Mouse (Mus musculus) left cerebral cortex, postnatal 14 days (tissue): Measurements from ENCODE around the gene Cox6b2. TPM values are rescaled to one million over a fixed set of nuclear protein-coding genes. Genes with fewer than 3 reads are reported as not detected.

Experiments
- DNase-seq, 2 experiments: peaks; one replicate each; pipeline ENCODE4 v3.0.0; 2021 to 2022; ENCODE audit warnings: low spot score in 2 of 2, mixed read lengths in 1 of 2
- intact Hi-C: fragments of 180-260 bp; cut with DNase I; formaldehyde crosslinking; loops from one replicate; pipeline ENCODE4 v1.15.1; 2025
- total RNA-seq, 2 experiments: library from RNA; stranded (reverse); gene quantifications; 2 replicates each; pipeline ENCODE4 v1.2.3; 2021

Gene Cox6b2
- total RNA-seq, 2 experiments from 2014 or later = 5.1 to 5.7 TPM

DNA sequence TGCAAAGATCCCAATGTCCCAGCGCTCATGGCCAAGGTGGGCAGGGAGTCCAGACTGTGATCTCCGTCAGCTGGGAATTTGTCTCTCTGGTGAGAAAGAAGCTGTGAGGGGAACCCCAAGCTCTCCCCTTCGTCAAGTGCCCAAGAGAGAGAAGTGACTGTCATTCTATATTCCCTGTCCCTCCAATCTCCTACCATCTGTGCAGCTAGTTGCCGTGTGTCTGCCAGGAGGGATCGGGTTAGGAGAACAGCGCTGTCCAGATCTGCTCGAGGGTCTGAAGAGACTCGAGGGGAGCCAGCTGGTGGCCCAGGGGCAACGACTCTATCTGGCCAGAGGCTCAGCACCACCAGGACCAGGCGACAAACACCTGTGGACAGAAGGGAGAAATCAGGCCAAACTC, 23.2 kb upstream of the Cox6b2 start:
- no peak for DNase-seq
- intact Hi-C loops = no loop called here

DNA sequence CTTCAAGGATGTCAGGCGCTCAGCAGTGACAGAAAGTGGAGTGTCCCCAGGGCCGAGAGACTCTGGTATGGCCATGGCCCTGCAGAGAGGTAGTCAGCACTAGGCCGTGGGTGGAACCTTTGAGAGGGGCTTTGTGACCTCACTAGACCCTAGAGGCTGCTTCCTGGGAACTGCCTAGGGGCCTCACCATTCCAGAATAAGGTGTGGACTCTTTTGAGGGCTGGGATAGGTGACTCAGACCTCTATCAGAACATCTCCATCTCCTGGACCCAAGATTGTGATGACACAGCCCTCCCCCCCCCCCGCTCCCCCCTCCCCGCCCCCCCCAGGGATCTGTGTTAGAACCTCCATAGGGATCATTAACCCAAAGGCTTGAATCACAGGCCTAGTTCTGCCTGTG, 18.3 kb upstream of the Cox6b2 start, which contains the start of gene Fam71e2:
Gene Fam71e2 (minus strand): TSS at position 101 of the 400 bp plus-strand sequence.
- no peak for DNase-seq
- intact Hi-C loops = no loop called here

DNA sequence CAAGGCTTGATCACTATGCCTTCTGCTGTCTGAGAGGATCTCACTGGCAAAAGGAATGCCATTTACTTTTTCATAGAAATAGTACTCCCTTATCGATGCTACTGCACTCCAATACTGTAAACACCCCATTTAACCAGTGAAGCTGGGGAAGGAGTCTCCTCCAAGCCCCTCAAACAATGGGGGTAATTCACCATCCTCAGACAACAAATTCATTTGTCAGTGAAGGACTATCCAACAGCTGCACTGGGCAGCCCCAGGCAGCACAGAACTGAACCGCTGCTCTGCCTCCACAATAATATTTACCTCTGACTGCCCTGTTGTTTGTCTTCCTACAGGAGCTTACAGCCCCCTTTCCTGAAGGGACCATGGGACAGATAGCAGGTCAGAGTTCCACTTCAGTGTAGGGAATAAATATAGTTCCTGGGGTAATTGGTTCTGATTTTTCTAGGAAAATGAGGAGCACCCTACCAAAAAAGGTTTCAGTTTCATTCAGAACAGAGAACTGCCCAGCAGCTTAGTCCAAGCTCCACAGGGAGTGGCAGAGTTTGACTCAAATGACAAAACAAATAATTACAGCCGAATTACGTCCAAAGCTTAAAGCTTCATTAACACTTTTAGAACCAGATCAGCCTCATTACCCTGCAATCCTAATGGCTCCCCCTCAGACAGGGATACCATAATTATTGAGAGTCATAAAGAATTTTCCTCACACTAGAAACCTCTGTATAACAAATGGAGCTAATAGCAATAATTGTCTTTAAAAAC, 12.2 kb upstream of the Cox6b2 start:
- DNase-seq = no peak
- intact Hi-C loops = no loop called here

DNA sequence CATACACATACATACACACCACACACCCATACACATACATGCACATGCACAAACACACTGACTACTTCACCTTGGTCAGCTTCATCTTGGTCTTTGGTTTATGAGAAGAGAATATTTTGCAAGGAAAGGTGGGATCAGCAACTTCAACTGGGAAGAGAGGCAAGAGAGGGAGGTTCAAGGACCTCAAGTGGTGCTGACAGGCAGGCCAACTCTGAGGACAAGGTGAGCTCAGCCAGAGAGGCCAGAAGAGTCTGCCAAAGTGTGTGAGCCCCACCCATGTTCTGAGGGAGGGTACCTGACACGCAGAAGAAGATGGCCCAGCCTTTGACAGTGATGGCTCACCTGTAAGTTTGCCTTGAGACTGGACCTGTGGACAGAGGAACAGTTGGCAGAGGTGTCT, 6.8 kb upstream of the Cox6b2 start:
- intact Hi-C loops = no loop called here
- DNase-seq = no peak

DNA sequence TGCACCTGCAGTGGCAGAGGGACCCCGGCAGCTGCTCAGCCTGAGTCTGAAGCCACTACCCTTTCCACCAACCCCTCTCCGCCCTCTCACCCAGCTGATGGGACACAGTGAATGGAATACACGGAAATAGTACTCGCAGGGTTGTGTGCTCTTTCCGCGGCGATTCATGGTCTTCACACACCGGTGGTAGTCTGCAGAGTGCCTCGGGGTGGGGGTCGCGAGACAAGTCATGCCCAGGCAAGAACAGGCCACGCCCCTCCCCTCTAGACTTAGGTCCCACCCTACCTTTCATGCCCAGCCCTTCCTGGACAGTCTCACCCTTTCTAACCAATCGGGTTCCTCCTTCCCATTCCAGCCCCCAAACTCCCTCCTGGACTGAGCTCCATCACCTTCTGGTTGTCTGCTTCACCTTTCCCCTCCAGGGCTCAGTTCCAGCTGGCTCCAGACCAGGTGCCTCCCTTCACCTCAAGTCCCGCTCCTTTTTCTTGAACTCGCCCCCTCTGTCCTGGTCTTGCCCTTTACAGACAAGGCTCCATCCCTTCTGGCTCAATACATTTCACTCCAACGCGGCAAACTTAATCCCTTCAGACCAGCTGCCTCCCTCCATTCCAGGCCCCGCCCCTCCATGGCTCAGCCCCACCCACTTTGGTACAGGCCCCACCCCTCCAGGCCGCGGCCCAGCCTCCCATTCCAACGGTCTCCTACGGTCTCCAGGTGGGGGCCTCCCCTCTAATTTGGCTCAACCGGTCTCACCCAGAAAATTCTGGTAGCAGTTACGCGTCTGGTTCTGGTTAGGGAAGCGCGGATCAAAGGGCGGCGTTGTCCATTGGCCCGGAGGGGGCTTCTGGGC, 698 bp downstream of the Cox6b2 start:
- intact Hi-C loops = no loop called here

DNA sequence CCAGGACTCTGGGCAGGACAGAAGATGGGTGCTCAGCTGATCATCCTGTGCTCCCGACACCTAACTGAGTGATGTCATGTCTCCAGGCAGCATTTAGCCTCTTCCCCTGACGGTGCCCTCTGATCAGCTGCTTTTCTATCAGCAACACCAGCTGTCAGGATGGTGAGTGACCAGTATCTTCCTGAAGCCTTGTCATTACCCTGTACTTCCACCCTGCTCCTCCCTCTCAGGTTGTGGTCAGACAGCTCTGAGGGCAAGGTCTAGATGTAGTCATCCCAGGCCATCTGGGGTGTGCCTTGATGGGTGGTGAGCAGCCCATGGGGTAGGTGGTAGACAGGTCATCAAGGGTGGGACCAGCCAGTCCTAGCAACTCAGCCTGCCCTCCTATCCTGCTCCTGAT, 3.7 kb downstream of the Cox6b2 start:
- no peak for DNase-seq
- intact Hi-C loops = no loop called here

More for the DNA sequence above, 698 bp downstream of the Cox6b2 start:
- DNase-seq = no peak

DNA sequence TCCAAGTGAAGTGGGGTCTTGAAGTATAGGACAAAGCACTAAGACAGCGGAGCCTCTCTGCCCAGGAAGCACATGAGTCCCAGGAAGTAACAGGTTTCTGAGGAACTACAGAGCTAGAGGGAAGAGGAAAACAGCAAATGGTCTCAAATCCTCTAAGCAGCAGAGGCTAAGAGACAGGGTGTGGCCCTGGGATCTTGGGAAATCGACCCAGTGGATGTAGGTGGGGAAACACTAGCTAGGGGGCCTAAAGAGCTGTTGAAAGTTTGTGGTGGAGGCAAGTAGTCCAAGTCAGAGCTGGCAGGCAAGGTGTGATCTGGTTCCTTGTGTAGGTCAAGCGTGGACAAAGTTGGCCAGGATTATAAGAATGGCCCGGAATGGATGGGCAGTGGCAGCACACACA, 4.6 kb downstream of the Cox6b2 start:
- DNase-seq = no peak
- intact Hi-C loops = no loop called here

DNA sequence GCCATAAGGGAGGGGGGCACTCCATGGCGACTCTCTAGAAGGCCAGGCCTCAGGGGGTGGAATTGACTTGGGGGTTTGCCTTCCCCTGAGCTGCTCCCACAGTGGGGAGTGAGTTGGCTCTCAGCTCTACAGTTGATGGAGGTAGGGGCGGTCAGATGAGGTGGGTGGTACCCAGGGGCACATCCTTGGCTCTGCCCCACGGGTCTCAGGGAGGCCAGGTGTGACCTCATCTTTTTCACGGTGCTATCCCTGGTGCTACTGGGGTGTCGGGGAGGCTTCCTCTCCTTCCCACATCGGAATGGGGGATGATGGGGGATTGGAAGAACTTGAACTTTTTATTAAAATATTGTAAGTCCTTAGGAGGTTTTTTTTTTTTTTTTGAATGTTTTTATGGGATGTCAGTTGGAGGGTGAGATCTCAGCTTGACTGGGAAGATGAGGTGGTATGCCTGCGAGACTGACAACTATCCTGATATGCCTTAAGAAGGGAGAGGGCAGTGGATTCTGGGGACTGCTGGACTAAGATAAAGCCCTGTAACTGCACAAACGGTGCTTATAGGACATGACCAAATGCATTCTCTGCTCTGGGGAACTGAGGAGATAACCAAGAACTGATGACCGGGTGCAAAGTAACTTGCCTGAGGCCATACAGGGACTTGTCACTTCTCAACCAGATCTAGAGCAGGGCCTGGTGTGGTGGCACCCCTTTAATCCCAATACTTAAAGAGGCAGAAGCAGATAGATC, 5.6 kb downstream of the Cox6b2 start:
- intact Hi-C loops = no loop called here
- no peak for DNase-seq

DNA sequence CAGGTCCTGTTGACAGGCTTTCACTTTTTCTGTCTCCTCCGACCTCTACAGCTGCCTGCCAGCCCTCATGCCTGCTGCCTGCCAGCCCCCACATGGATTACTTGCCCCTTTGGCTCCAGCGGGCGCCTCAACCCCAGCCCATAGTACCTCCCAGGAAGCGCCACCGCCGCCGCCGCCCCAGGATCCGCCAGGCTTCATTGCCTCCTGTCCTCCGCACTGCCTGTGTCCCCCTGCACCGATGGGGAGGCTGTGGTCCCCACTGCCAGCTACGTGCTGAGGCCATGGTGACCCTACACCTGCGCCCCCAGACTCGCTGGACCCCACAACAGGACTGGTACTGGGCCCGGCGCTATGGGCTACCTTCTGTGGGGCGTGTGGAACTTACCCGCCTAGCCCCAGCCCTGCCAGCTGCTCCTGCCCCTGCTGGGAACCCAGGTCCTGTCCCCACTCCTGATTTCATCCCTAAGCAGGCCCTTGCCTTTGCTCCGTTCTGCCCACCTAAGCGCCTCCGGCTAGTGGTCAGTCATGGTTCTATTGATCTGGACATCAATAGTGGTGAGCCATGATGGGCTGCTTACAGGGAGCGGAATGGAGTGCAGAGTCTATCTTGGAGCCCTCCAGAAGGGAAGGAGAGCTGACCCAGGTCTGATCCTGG, 6.4 kb downstream of the Cox6b2 start:
- intact Hi-C loops = no loop called here

DNA sequence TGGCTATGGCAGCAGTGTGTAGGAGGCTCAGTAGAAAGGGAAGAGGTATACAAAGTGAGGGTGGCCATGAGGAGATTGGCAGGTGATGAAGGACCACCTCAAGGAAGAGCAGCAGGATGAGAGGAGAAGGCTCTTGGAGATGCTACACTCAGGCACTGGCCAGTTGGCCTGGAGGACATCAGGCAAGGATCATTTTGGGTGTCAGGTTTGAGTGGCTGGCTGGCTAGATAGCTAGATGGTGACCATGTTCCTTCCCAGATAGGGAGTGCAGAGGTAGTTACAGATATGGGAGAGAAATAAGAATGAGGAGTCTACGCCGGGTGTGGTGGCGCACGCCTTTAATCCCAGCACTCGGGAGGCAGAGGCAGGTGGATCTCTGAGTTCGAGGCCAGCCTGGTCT, 8.0 kb downstream of the Cox6b2 start:
- no peak for DNase-seq
- intact Hi-C loops = loop anchor here (5.0 kb wide), 1 partner anchor 47 kb away; the partner anchor contains the start of gene Rpl28

More for the DNA sequence above, 6.4 kb downstream of the Cox6b2 start:
- no peak for DNase-seq

DNA sequence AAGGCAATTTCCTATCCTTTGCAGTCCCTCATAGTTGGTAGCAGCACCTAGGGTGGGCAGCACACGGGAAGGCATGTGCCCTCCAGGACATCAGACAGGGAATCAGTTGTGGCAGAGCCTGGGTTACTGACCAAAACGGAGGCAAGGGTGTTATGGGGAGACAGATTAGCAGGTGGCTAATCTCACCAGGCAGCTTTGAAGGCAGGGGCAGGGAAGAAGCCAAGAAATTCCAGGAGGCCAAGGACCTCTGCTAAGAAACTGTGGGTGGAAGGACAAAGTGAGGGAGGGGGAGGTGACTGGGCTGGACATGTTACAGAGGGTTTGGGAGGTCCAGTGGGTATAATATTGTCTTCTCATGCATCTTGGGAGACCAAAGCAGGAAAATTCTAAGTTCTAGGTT, 9.5 kb downstream of the Cox6b2 start:
- no peak for DNase-seq
- intact Hi-C loops = loop anchor here (5.0 kb wide), 1 partner anchor 49 kb away; the partner anchor contains the start of gene Rpl28

DNA sequence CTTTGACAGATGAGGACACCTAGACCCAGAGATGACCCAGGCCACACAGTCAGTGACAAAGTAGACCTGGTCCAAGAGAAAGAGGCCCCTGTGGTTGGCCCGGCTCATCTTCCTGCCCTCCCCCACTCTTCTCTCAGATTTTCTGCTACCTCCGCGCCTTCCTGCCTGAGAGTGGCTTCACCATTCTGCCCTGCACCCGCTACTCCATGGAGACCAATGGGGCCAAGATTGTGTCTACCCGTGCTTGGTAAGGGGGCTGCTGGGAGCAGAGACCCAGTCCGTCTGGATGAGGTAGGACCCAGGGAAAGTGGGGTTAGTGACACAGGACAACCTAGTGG, 10.4 kb downstream of the Cox6b2 start:
- DNase-seq = no peak
- intact Hi-C loops = loop anchor here (5.0 kb wide), 1 partner anchor 50 kb away; the partner anchor contains the start of gene Rpl28

DNA sequence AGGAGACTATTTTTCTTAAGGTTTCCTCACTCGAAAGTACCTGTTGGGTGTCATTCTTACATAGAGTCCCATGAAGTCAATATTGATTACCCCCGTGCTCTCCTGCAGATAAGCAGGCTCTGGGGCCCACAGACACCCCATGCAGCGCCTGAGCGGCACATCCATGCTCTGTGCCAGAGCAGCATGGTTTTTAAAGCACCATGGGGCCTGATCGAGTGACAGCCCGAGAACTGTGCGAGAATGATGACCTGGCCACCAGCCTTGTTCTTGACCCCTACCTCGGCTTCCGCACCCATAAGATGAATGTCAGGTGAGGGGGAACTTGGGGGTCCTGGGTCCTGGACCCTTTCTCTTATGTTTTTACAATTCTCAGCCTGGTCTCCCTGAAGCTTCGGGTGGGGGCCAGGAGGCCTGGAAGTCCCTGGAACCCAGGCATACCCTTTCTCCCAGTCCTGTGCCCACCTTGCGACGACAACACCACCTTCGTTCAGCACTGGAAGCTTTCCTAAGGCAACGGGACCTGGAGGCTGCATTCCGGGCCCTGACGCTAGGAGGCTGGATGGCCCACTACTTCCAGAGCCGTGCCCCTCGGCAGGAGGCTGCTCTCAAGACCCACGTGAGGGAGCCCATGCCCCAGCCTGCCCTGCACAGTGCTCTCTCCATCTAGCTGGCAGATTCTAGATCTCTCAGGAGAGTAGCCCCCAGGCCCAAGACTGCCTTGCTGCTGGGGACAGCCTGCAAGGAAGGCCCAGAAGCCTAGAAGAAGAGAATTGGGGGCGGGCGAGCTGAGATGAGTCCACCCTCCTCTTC, 11.0 kb downstream of the Cox6b2 start:
- intact Hi-C loops = loop anchor here (5.0 kb wide), 1 partner anchor 50 kb away; the partner anchor contains the start of gene Rpl28
- DNase-seq = no peak

DNA sequence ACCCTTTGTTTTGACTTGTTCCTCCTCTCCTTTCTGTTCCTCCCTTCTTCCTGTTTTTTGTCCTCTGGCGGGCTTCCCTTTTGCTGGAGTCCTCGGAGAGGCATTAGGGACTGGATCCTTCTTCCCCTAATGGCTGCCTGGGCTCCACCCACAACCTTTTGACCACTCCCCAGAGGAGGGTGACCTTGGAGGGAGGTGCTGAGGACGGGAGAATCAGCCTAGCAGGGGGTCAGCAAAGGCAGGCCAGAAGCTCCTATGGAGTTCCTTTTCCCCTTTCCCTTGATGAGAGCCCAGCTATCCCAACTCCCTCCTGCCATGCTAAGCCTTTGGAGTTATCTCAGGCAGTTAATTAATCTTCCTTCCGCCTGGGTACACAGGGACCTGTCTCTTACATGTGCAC, 11.7 kb downstream of the Cox6b2 start:
- intact Hi-C loops = loop anchor here (5.0 kb wide), 1 partner anchor 51 kb away; the partner anchor contains the start of gene Rpl28
- no peak for DNase-seq

DNA sequence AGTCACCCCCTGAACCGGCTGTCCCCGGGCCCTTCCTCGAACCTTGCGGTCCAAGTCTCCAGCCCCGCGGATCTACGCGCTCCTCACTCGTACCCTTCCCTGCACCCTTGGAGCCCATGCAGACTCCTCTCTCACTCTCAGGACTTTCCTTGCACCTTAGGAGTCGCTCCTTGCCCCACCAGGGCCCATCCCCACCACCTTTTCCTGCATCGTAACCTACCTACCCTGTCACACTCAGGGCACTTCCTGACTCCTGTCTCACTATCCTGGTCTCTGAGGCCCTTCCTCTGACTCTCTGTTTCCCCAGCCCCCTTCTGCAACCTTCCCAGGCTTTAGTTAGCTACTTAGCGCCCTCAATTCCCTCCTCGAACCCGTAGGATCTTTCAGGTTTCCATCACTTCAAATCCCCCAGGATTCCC, 12.6 kb downstream of the Cox6b2 start:
- intact Hi-C loops = loop anchor here (5.0 kb wide), 1 partner anchor 52 kb away; the partner anchor contains the start of gene Rpl28
- DNase-seq = no peak

DNA sequence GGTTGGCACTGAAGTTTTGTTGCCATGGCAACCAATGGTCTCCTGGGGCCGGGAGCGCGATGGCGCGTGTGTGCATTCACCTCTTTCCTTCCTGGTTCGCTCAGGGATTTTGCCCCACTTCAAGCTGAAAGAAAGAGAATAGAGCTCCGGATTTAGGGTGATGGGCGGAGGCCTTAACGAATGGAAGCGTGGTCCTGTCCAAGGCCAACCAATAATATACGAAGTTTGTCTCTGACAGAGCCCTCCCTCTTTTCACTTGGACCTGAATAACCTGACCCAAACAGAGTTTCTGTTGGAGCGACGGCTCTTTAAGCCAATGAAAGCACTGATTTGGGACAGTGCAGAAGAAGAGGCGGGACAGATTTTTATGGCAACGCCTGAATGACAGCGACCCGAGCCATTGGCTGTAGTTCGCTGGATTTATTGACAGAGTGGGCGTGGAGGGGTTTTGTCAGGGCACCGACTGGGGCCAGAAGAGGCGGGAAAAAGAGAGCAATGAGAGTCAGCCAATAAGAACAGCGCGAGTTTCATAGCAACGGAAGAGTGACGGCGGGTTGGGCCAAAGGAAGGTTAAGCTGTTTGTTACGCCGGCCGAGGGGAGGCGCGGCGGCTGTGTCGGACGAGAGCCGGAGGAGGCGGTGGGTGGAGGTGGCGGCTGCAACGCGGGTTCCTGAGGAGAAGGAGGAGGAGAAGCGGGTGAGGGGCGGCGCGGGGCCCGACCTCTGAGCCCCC, 13.2 kb downstream of the Cox6b2 start, which contains the start of gene Kmt5c:
Gene Kmt5c (plus strand): TSS at position 572 of the 732 bp plus-strand sequence.
- intact Hi-C loops = loop anchor here (5.0 kb wide), 1 partner anchor 53 kb away; the partner anchor contains the start of gene Rpl28
- peak; percentile 99 to 100 for DNase-seq

DNA sequence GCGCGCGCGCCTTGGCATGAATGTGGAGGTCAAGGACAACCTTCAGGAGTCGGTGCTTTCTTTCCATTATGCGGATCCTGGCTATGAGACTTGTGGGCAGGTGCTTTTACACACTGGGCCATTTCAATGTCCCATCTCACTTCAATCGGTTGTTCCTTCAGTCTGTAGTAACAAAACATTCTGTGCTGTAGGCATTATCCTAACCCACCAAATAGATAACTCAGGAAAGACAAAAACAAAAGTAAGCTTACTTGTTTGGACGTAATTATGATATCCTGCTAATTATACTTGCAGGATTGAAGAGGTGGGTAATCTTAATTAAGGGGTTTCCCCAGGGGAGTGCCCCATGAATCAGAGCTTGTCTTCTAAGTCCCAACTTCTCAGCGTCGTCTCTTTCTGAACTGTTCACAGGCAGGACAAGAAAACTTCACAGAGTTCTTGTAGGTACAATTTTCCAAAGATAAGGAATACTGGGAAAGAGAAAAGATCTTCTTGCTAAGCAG, 13.8 kb downstream of the Cox6b2 start:
- intact Hi-C loops = no loop called here
- no peak for DNase-seq
